Mouse (Mus musculus): ENCODE measurements around the gene Asb10. TPM values are rescaled to one million over a fixed set of nuclear protein-coding genes. Genes with fewer than 3 reads are reported as not detected.
A peak's percentile ranks its signal among the peaks of the same experiment; 100 is the strongest.

The Asb10 gene
- polyA plus RNA-seq, 1 experiment from 2014 or later: 0.15 TPM

- 87% methylated on average over 10 of the region's 10 CpGs for WGBS
- Histone ChIP-seq H3K36me3 (peaks cover 89% of the 10 kb centered on the region), H3K27me3 (ENCODE audit: low read depth, poor library complexity, severe bottlenecking) (peaks cover 21% of the 10 kb centered on the region), H3K27ac (no peak overlapping the region), H3K4me3 (no peak overlapping the region), H3K4me1 (peaks cover 17% of the 10 kb centered on the region), H3K9me3 (replicated peaks) (no peaks in the 10 kb centered on the region)
- DNase-seq (ENCODE audit: low spot score): no peak
These were observed 41.7 kb downstream of the Asb10 start for GRCm38 (mm10) chr5:24499113-24499512.

- Histone ChIP-seq H3K4me1 (peaks cover 17% of the 10 kb centered on the region), H3K9me3 (replicated peaks) (no peaks in the 10 kb centered on the region), H3K27ac (no peak overlapping the region), H3K4me3 (no peak overlapping the region), H3K36me3 (peaks cover 100% of the 10 kb centered on the region), H3K27me3 (ENCODE audit: low read depth, poor library complexity, severe bottlenecking) (peaks cover 5% of the 10 kb centered on the region)
- DNase-seq (ENCODE audit: low spot score): no peak
- 70% methylated on average over 12 of the region's 12 CpGs for WGBS
These were observed 43.3 kb downstream of the Asb10 start for GRCm38 (mm10) chr5:24497526-24497925.

- peaks cover 100% of the 10 kb centered on the region for H3K36me3 ChIP-seq
- no peaks in the 10 kb centered on the region for H3K9me3 ChIP-seq (replicated peaks)
- peaks cover under 1% of the 10 kb centered on the region; the same call in 1 of the 2 replicates for H3K27me3 ChIP-seq (ENCODE audit: low read depth, poor library complexity, severe bottlenecking)
- DNase-seq (ENCODE audit: low spot score): no peak
- no peak overlapping the region for H3K4me3 ChIP-seq
- H3K27ac ChIP-seq: no peak overlapping the region
- H3K4me1 ChIP-seq: peaks cover 17% of the 10 kb centered on the region
- WGBS: 62% methylated on average over 6 of the region's 6 CpGs
These were observed 44.0 kb downstream of the Asb10 start for GRCm38 (mm10) chr5:24496756-24497155.

GRCm38 (mm10) chr5:24495019-24495418, 45.8 kb downstream of the Asb10 start:
- no peak overlapping the region for H3K27ac ChIP-seq
- H3K4me1 ChIP-seq: peaks cover 27% of the 10 kb centered on the region
- H3K9me3 ChIP-seq (replicated peaks): no peaks in the 10 kb centered on the region
- no peak for DNase-seq (ENCODE audit: low spot score)
- peaks cover 100% of the 10 kb centered on the region for H3K36me3 ChIP-seq
- H3K4me3 ChIP-seq: no peak overlapping the region
- WGBS: 93% methylated on average over 15 of the region's 15 CpGs
- no peaks in the 10 kb centered on the region for H3K27me3 ChIP-seq (ENCODE audit: low read depth, poor library complexity, severe bottlenecking)

GRCm38 (mm10) chr5:24492546-24493285, 48.1 kb downstream of the Asb10 start:
- Histone ChIP-seq H3K9me3 (replicated peaks) (no peaks in the 10 kb centered on the region), H3K4me3 (no peak overlapping the region), H3K27ac (no peak overlapping the region), H3K36me3 (peaks cover 100% of the 10 kb centered on the region), H3K27me3 (ENCODE audit: low read depth, poor library complexity, severe bottlenecking) (no peaks in the 10 kb centered on the region), H3K4me1 (peaks cover 36% of the 10 kb centered on the region)
- 91% methylated on average over 16 of the region's 16 CpGs for WGBS
- DNase-seq (ENCODE audit: low spot score): no peak

GRCm38 (mm10) chr5:24490413-24490920, 50.3 kb downstream of the Asb10 start:
- Histone ChIP-seq H3K4me3 (no peak overlapping the region), H3K27ac (peak overlapping the region; percentile 15; the same call in 1 of the 2 replicates), H3K9me3 (replicated peaks) (no peaks in the 10 kb centered on the region), H3K36me3 (peaks cover 94% of the 10 kb centered on the region), H3K27me3 (ENCODE audit: low read depth, poor library complexity, severe bottlenecking) (peaks cover 4% of the 10 kb centered on the region; the same call in 1 of the 2 replicates), H3K4me1 (peaks cover 37% of the 10 kb centered on the region)
- WGBS: 43% methylated on average over 14 of the region's 14 CpGs
- no peak for DNase-seq (ENCODE audit: low spot score)

- Histone ChIP-seq H3K27me3 (ENCODE audit: low read depth, poor library complexity, severe bottlenecking) (peaks cover 20% of the 10 kb centered on the region), H3K4me1 (peaks cover 72% of the 10 kb centered on the region), H3K27ac (no peak overlapping the region), H3K9me3 (replicated peaks) (no peaks in the 10 kb centered on the region), H3K36me3 (peaks cover 90% of the 10 kb centered on the region), H3K4me3 (no peak overlapping the region)
- DNase-seq (ENCODE audit: low spot score): no peak
- 93% methylated on average over 5 of the region's 5 CpGs for WGBS
These were observed 54.0 kb downstream of the Asb10 start for GRCm38 (mm10) chr5:24486738-24487137.

- no peak overlapping the region for H3K4me3 ChIP-seq
- no peak overlapping the region for H3K27ac ChIP-seq
- 3% methylated on average over 8 of the region's 8 CpGs for WGBS
- peaks cover 20% of the 10 kb centered on the region for H3K27me3 ChIP-seq (ENCODE audit: low read depth, poor library complexity, severe bottlenecking)
- peaks cover 77% of the 10 kb centered on the region for H3K4me1 ChIP-seq
- H3K9me3 ChIP-seq (replicated peaks): no peaks in the 10 kb centered on the region
- peaks cover 90% of the 10 kb centered on the region for H3K36me3 ChIP-seq
- DNase-seq (ENCODE audit: low spot score): peak; percentile 92
These were observed 54.7 kb downstream of the Asb10 start for GRCm38 (mm10) chr5:24486097-24486496.

GRCm38 (mm10) chr5:24484963-24485362, 55.8 kb downstream of the Asb10 start:
- Histone ChIP-seq H3K27ac (peak overlapping the region; percentile 65), H3K36me3 (peaks cover 90% of the 10 kb centered on the region), H3K9me3 (replicated peaks) (no peaks in the 10 kb centered on the region), H3K27me3 (ENCODE audit: low read depth, poor library complexity, severe bottlenecking) (peaks cover 20% of the 10 kb centered on the region), H3K4me1 (peaks cover 75% of the 10 kb centered on the region), H3K4me3 (peak overlapping the region; percentile 34)
- DNase-seq (ENCODE audit: low spot score): no peak
- WGBS: 7% methylated on average over 22 of the region's 22 CpGs

GRCm38 (mm10) chr5:24483326-24483725, 57.5 kb downstream of the Asb10 start:
- H3K27ac ChIP-seq: no peak overlapping the region
- peaks cover 68% of the 10 kb centered on the region for H3K4me1 ChIP-seq
- H3K9me3 ChIP-seq (replicated peaks): no peaks in the 10 kb centered on the region
- 24% methylated on average over 11 of the region's 11 CpGs for WGBS
- H3K27me3 ChIP-seq (ENCODE audit: low read depth, poor library complexity, severe bottlenecking): peaks cover 20% of the 10 kb centered on the region
- peaks cover 90% of the 10 kb centered on the region for H3K36me3 ChIP-seq
- no peak overlapping the region for H3K4me3 ChIP-seq
- DNase-seq (ENCODE audit: low spot score): peak; percentile 76

Other genes starting within 250 kb of the Asb10 start
- gene Kcnh2, start 189.4 kb downstream of the Asb10 start, polyA plus RNA-seq (2016; fragmentation: Nextera tagmentation; extraction: Ambion mirVana): 15.0 and 19.3 TPM in 2 replicates
- 8.4 and 8.9 TPM in 2 replicates for gene Nos3, start 176.2 kb downstream of the Asb10 start, polyA plus RNA-seq (2016; fragmentation: Nextera tagmentation; extraction: Ambion mirVana)
- 1.4 and 2.1 TPM in 2 replicates for gene Atg9b, start 148.8 kb downstream of the Asb10 start, polyA plus RNA-seq (2016; fragmentation: Nextera tagmentation; extraction: Ambion mirVana)
- 56.6 and 56.7 TPM in 2 replicates for gene Abcb8, start 147.3 kb downstream of the Asb10 start, polyA plus RNA-seq (2016; fragmentation: Nextera tagmentation; extraction: Ambion mirVana)
- gene Asic3, start 127.6 kb downstream of the Asb10 start, polyA plus RNA-seq (2016; fragmentation: Nextera tagmentation; extraction: Ambion mirVana): 0.13 and 0.30 TPM in 2 replicates
- 37.2 and 48.5 TPM in 2 replicates for gene Cdk5, start 117.4 kb downstream of the Asb10 start, polyA plus RNA-seq (2016; fragmentation: Nextera tagmentation; extraction: Ambion mirVana)
- gene Slc4a2, start 117.1 kb downstream of the Asb10 start, polyA plus RNA-seq (2016; fragmentation: Nextera tagmentation; extraction: Ambion mirVana): 33.7 and 43.9 TPM in 2 replicates
- gene Fastk, start 95.7 kb downstream of the Asb10 start, polyA plus RNA-seq (2016; fragmentation: Nextera tagmentation; extraction: Ambion mirVana): 101 and 118 TPM in 2 replicates
- 22.1 and 24.2 TPM in 2 replicates for gene Tmub1, start 93.1 kb downstream of the Asb10 start, polyA plus RNA-seq (2016; fragmentation: Nextera tagmentation; extraction: Ambion mirVana)
- 39.8 and 42.7 TPM in 2 replicates for gene Agap3, start 88.8 kb downstream of the Asb10 start, polyA plus RNA-seq (2016; fragmentation: Nextera tagmentation; extraction: Ambion mirVana)
- 0.04 TPM in 1 of 2 replicates, not detected in the other for gene Gbx1, start 13.8 kb downstream of the Asb10 start, polyA plus RNA-seq (2016; fragmentation: Nextera tagmentation; extraction: Ambion mirVana)
- 0.05 TPM in 1 of 2 replicates, not detected in the other for gene 4931409K22Rik, start 15.8 kb upstream of the Asb10 start, polyA plus RNA-seq (2016; fragmentation: Nextera tagmentation; extraction: Ambion mirVana)
- gene Abcf2, start 36.5 kb upstream of the Asb10 start, polyA plus RNA-seq (2016; fragmentation: Nextera tagmentation; extraction: Ambion mirVana): 177 and 197 TPM in 2 replicates
- 15.1 and 19.0 TPM in 2 replicates for gene Chpf2, start 45.8 kb upstream of the Asb10 start, polyA plus RNA-seq (2016; fragmentation: Nextera tagmentation; extraction: Ambion mirVana)
- 21.5 and 34.3 TPM in 2 replicates for gene Smarcd3, start 83.4 kb upstream of the Asb10 start, polyA plus RNA-seq (2016; fragmentation: Nextera tagmentation; extraction: Ambion mirVana)
- gene Nub1, start 144.6 kb upstream of the Asb10 start, polyA plus RNA-seq (2016; fragmentation: Nextera tagmentation; extraction: Ambion mirVana): 23.7 and 26.9 TPM in 2 replicates
- gene Wdr86, start 189.7 kb upstream of the Asb10 start, polyA plus RNA-seq (2016; fragmentation: Nextera tagmentation; extraction: Ambion mirVana): 28.7 and 41.7 TPM in 2 replicates
- gene Crygn, start 217.0 kb upstream of the Asb10 start, polyA plus RNA-seq (2016; fragmentation: Nextera tagmentation; extraction: Ambion mirVana): 0.79 and 1.1 TPM in 2 replicates